Mouse (Mus musculus) neural tube, embryonic 14.5 days (tissue): ENCODE measurements around the gene Tcn2. TPM values are rescaled to one million over a fixed set of nuclear protein-coding genes. Genes with fewer than 3 reads are reported as not detected.
A peak's percentile ranks its signal among the peaks of the same experiment; 100 is the strongest.

ENCODE experiments used
- ATAC-seq: fragments of 200-750 bp; cut with Nextera tagmentation; 2 replicates; pipeline ENCODE4 v1.8.0; 2017; ENCODE audit warnings: low read depth, mild to moderate bottlenecking, moderate TSS enrichment, moderate library complexity
- H3K27ac ChIP-seq: fragments of 300-500 bp; sonication (generic); 2 replicates; pipeline ENCODE4 v1.5.1; 2014; ENCODE audit warnings: low read depth, mild to moderate bottlenecking, control low read depth, low read length, moderate library complexity, mixed read lengths
- H3K27me3 ChIP-seq: fragments of 300-500 bp; sonication (generic); 2 replicates; pipeline ENCODE4 v1.6.1; 2014; ENCODE audit warnings: low read length; ENCODE audit not compliant: control insufficient read depth, insufficient read depth
- H3K36me3 ChIP-seq: fragments of 300-500 bp; sonication (generic); 2 replicates; pipeline ENCODE4 v1.6.1; 2014; ENCODE audit warnings: low read length, mixed read lengths; ENCODE audit not compliant: control insufficient read depth, insufficient read depth
- H3K4me1 ChIP-seq: fragments of 300-500 bp; sonication (generic); 2 replicates; pipeline ENCODE4 v1.6.1; 2014; ENCODE audit warnings: low read length; ENCODE audit not compliant: control insufficient read depth, insufficient read depth
- H3K4me2 ChIP-seq: fragments of 300-500 bp; sonication (generic); 2 replicates; pipeline ENCODE4 v1.6.1; 2014; ENCODE audit warnings: mild to moderate bottlenecking, low read depth, low read length, control low read depth
- H3K4me3 ChIP-seq: fragments of 300-500 bp; sonication (generic); 2 replicates; pipeline ENCODE4 v1.5.1; 2014; ENCODE audit warnings: low read depth, low read length, control low read depth, mixed read lengths
- H3K9ac ChIP-seq: fragments of 300-500 bp; sonication (generic); replicated peaks from 2 replicates; pipeline ENCODE4 v1.6.1; 2014; ENCODE audit warnings: low read depth, mild to moderate bottlenecking, control low read depth, low read length, mixed read lengths
- H3K9me3 ChIP-seq: fragments of 300-500 bp; sonication (generic); 2 replicates; pipeline ENCODE4 v1.6.1; 2016; ENCODE audit warnings: low read length; ENCODE audit not compliant: control insufficient read depth
- WGBS: fragments of 180-500 bp; shearing (Covaris S2); extraction: QIAGEN DNeasy Blood & Tissue Kit; methylation state at CpG from one replicate; pipeline ENCODE4 v1.1.7; 2014; 5-methylcytosine and 5-hydroxymethylcytosine counted together
- polyA plus RNA-seq: library from polyadenylated mRNA; unstranded; fragments of >200 nt; fragmentation: Nextera tagmentation; extraction: Ambion mirVana; gene quantifications from 2 replicates; pipeline ENCODE4 v1.2.1, GENCODE M21; 2014

The Tcn2 gene
- polyA plus RNA-seq, 1 experiment from 2014 or later = 15.4 TPM

- no peak for ATAC-seq
- H3K4me1 ChIP-seq = peaks cover 33% of the 10 kb centered on the region
- H3K27me3 ChIP-seq = no peaks in the 10 kb centered on the region
- no peak overlapping the region for H3K27ac ChIP-seq
- H3K36me3 ChIP-seq = no peaks in the 10 kb centered on the region; the same call in none of the 2 replicates
- H3K9me3 ChIP-seq = no peaks in the 10 kb centered on the region
- H3K9ac ChIP-seq = no peak overlapping the region
- 90% methylated on average over 4 of the region's 4 CpGs for whole genome bisulfite sequencing
- H3K4me3 ChIP-seq = no peak overlapping the region
- H3K4me2 ChIP-seq = 0 out of 2 replicates have a peak overlapping the region, but pooled peaks have one; percentile 3
Measured at GRCm38 (mm10) chr11:3909236-3909635, 22.7 kb downstream of the Tcn2 start.

GRCm38 (mm10) chr11:3905446-3905845 lies 26.5 kb downstream of the Tcn2 start:
- Histone ChIP-seq H3K4me2 (no peak overlapping the region), H3K4me1 (peaks cover 7% of the 10 kb centered on the region), H3K9ac (no peak overlapping the region), H3K4me3 (no peak overlapping the region), H3K9me3 (no peaks in the 10 kb centered on the region), H3K27me3 (no peaks in the 10 kb centered on the region), H3K36me3 (no peaks in the 10 kb centered on the region; the same call in none of the 2 replicates), H3K27ac (no peak overlapping the region)
- WGBS = 75% methylated on average over 1 of the region's 1 CpGs
- no peak for ATAC-seq

GRCm38 (mm10) chr11:3904673-3905072 lies 27.3 kb downstream of the Tcn2 start:
- Histone ChIP-seq H3K9me3 (no peaks in the 10 kb centered on the region), H3K9ac (no peak overlapping the region), H3K4me3 (no peak overlapping the region), H3K4me1 (peaks cover 3% of the 10 kb centered on the region; the same call in 1 of the 2 replicates), H3K27ac (no peak overlapping the region), H3K27me3 (no peaks in the 10 kb centered on the region), H3K36me3 (no peaks in the 10 kb centered on the region; the same call in none of the 2 replicates), H3K4me2 (no peak overlapping the region)
- 86% methylated on average over 6 of the region's 6 CpGs for WGBS
- no peak for ATAC-seq

GRCm38 (mm10) chr11:3903046-3903445 lies 28.9 kb downstream of the Tcn2 start:
- Histone ChIP-seq H3K4me1 (no peaks in the 10 kb centered on the region), H3K4me3 (no peak overlapping the region), H3K27ac (no peak overlapping the region), H3K4me2 (no peak overlapping the region), H3K9me3 (no peaks in the 10 kb centered on the region), H3K9ac (no peak overlapping the region), H3K36me3 (no peaks in the 10 kb centered on the region; the same call in none of the 2 replicates), H3K27me3 (no peaks in the 10 kb centered on the region)
- no peak for ATAC-seq
- WGBS = 78% methylated on average over 5 of the region's 5 CpGs

- 88% methylated on average over 3 of the region's 3 CpGs for WGBS
- Histone ChIP-seq H3K36me3 (no peaks in the 10 kb centered on the region; the same call in none of the 2 replicates), H3K4me3 (no peak overlapping the region), H3K9me3 (no peaks in the 10 kb centered on the region), H3K27ac (no peak overlapping the region), H3K4me1 (no peaks in the 10 kb centered on the region), H3K9ac (no peak overlapping the region), H3K27me3 (no peaks in the 10 kb centered on the region), H3K4me2 (no peak overlapping the region)
- no peak for ATAC-seq
Measured at GRCm38 (mm10) chr11:3902516-3902915, 29.4 kb downstream of the Tcn2 start.

- 87% methylated on average over 6 of the region's 6 CpGs for WGBS
- no peak overlapping the region for H3K9ac ChIP-seq
- no peak overlapping the region for H3K4me2 ChIP-seq
- H3K4me3 ChIP-seq = no peak overlapping the region
- H3K9me3 ChIP-seq = no peaks in the 10 kb centered on the region
- H3K36me3 ChIP-seq = peaks cover 2% of the 10 kb centered on the region; the same call in 1 of the 2 replicates
- ATAC-seq = no peak
- H3K27me3 ChIP-seq = no peaks in the 10 kb centered on the region
- no peak overlapping the region for H3K27ac ChIP-seq
- H3K4me1 ChIP-seq = no peaks in the 10 kb centered on the region
Measured at GRCm38 (mm10) chr11:3900296-3900695, 31.7 kb downstream of the Tcn2 start.

GRCm38 (mm10) chr11:3895933-3896332 lies 36.0 kb downstream of the Tcn2 start:
- Histone ChIP-seq H3K36me3 (peaks cover 2% of the 10 kb centered on the region; the same call in 1 of the 2 replicates), H3K27ac (no peak overlapping the region), H3K4me1 (0 out of 2 replicates have a peak, but pooled peaks cover 2% of the 10 kb centered on the region), H3K9ac (no peak overlapping the region), H3K9me3 (no peaks in the 10 kb centered on the region), H3K4me2 (no peak overlapping the region), H3K4me3 (no peak overlapping the region), H3K27me3 (no peaks in the 10 kb centered on the region)
- 96% methylated on average over 1 of the region's 1 CpGs for WGBS
- no peak for ATAC-seq

- Histone ChIP-seq H3K9ac (peak overlapping the region; percentile 67), H3K4me2 (peak overlapping the region; percentile 80), H3K36me3 (peaks cover 2% of the 10 kb centered on the region; the same call in 1 of the 2 replicates), H3K4me1 (0 out of 2 replicates have a peak, but pooled peaks cover 2% of the 10 kb centered on the region), H3K27me3 (no peaks in the 10 kb centered on the region), H3K4me3 (peak overlapping the region; percentile 53), H3K27ac (peak overlapping the region; percentile 36), H3K9me3 (no peaks in the 10 kb centered on the region)
- ATAC-seq = no peak; the same call in 1 of the 2 replicates
- WGBS = 3% methylated on average over 9 of the region's 10 CpGs
Measured at GRCm38 (mm10) chr11:3895458-3895857, 36.5 kb downstream of the Tcn2 start.

GRCm38 (mm10) chr11:3894406-3895281 lies 37.3 kb downstream of the Tcn2 start, which contains the start of the genes 4921536K21Rik and Dusp18:
4921536K21Rik (minus strand) TSS chr11:3895098.
Dusp18 (plus strand) TSS chr11:3895240.
- peak within 1 kb of the TSS; percentile 36 for H3K27ac ChIP-seq
- H3K4me2 ChIP-seq = peak within 1 kb of the TSS; percentile 80
- ATAC-seq = peak; percentile 98
- H3K4me1 ChIP-seq = 0 out of 2 replicates have a peak, but pooled peaks cover 2% of the 10 kb centered on the region
- H3K27me3 ChIP-seq = no peaks in the 10 kb centered on the region
- H3K9me3 ChIP-seq = no peaks in the 10 kb centered on the region
- H3K9ac ChIP-seq = peak within 1 kb of the TSS; percentile 67
- 1% methylated on average over 46 of the region's 46 CpGs for WGBS
- H3K36me3 ChIP-seq = peaks cover 2% of the 10 kb centered on the region; the same call in 1 of the 2 replicates
- H3K4me3 ChIP-seq = peak within 1 kb of the TSS; percentile 53
